Mouse (Mus musculus): Measurements from ENCODE around the gene Sdc1. TPM values are rescaled to one million over a fixed set of nuclear protein-coding genes. Genes with fewer than 3 reads are reported as not detected.

Gene Sdc1
- total and polyA plus RNA-seq, 3 experiments: 4.8 to 11.0 (median 5.7) TPM

DNA sequence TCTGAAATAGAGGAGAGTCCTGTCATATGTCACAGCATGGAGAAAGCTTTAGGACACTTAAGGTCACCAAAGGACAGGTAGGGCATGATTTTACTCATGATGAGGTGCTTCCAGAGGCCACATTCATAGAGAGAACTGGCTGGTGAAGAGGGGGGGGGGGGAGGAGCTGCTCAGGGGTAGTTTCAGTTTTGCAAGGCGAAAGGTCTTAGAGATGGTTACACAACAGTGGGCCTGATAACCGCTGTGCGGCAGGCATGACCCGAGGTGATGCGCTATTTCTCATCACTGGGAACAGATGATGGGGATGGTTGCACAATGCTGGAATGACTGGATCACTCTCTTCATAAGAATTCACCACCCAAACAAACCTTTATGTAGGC is 58.5 kb downstream of the Sdc1 start:
- H3K27ac ChIP-seq: no peak overlapping the region
- H3K27me3 ChIP-seq (ENCODE audit: control insufficient read depth, insufficient read depth, low read length): no peaks in the 10 kb centered on the region
- WGBS: 78% methylated on average over 5 of the region's 5 CpGs

DNA sequence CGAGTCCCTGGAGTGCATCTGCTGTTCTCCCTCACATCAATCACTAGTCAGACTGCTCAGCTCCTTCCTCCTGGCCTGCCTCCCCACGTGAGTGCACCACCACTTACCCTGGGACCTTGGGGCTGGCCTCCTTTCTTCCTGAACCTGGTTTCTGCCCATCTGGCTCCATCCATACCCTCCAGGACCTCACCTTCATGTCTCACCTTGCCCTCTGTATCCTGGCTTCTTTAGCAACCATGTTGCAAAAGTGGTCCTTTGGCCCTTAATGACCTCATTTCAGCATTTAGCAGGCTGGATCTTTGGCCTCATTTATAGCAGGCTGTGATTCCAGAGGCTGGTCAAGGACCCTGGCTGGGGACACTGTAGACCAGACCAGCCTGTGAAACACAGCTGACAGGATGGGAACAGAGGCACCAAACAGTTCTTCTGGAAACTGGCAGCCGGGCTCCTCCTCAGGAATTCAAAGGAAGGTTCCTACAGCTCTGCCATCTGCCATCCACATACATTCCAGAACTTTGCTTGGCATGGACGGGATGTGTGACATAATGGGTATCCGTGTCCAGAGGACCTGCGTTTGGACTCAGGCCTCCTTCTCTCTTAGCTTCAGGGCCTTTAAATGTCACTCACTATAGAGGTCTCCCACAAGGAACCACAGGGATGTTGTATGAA is 60.0 kb downstream of the Sdc1 start:
- Histone ChIP-seq H3K4me3 (no peak overlapping the region), H3K9ac (ENCODE audit: low read depth, low read length) (no peak overlapping the region), H3K4me1 (ENCODE audit: control insufficient read depth, insufficient read depth, low read length) (no peaks in the 10 kb centered on the region), H3K79me2 (replicated peaks; ENCODE audit: control insufficient read depth, insufficient read depth, low read length) (no peaks in the 10 kb centered on the region), H3K36me3 (ENCODE audit: control insufficient read depth, insufficient read depth, low read length) (no peaks in the 10 kb centered on the region), H3K27me3 (ENCODE audit: control insufficient read depth, insufficient read depth, low read length) (no peaks in the 10 kb centered on the region), H3K27ac (no peak overlapping the region)
- no peak for DNase-seq
- intact Hi-C loops (cut with DNase I): no loop called here
- WGBS: 70% methylated on average over 6 of the region's 6 CpGs
- no peak for TF ChIP-seq POLR2A (IDR thresholded peaks at IDR 0.05; ENCODE audit: insufficient read depth, low read depth, low read length)
- TF ChIP-seq CTCF (IDR thresholded peaks at IDR 0.05): no peak

More for the DNA sequence above, 58.5 kb downstream of the Sdc1 start:
- no peaks in the 10 kb centered on the region for H3K4me1 ChIP-seq (ENCODE audit: control insufficient read depth, insufficient read depth, low read length)
- intact Hi-C loops (cut with DNase I): no loop called here
- H3K9ac ChIP-seq (ENCODE audit: low read depth, low read length): no peak overlapping the region
- no peak overlapping the region for H3K4me3 ChIP-seq
- no peaks in the 10 kb centered on the region for H3K36me3 ChIP-seq (ENCODE audit: control insufficient read depth, insufficient read depth, low read length)
- no peak for TF ChIP-seq EP300 (IDR thresholded peaks at IDR 0.05; ENCODE audit: insufficient read depth, low read depth, low read length)
- no peak for TF ChIP-seq CTCF (IDR thresholded peaks at IDR 0.05)
- no peak for TF ChIP-seq POLR2A (IDR thresholded peaks at IDR 0.05; ENCODE audit: insufficient read depth, low read depth, low read length)
- no peak for DNase-seq
- no peaks in the 10 kb centered on the region for H3K79me2 ChIP-seq (replicated peaks; ENCODE audit: control insufficient read depth, insufficient read depth, low read length)

DNA sequence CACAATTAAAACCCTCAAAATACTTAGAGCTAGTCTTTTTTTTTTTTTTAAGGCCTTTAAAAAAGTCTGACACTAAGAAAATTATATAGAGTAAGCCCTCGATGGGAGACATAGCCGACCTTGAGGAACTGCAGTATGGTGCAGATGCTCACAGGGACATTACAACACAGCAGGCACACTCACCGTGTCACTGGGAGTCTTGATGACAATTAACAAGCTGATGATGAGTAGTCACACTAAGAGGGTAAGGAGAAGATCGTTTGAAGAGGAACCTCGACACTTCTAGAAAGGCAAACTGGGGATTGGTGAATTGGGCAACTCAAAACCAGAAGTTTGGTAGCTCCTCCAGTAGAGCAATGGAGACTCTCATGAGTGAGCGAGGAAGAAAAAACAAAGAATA is 60.6 kb downstream of the Sdc1 start:
- WGBS: 77% methylated on average over 6 of the region's 6 CpGs
- TF ChIP-seq CTCF (IDR thresholded peaks at IDR 0.05): no peak
- no peak overlapping the region for H3K4me3 ChIP-seq
- H3K27ac ChIP-seq: no peak overlapping the region
- H3K4me1 ChIP-seq (ENCODE audit: control insufficient read depth, insufficient read depth, low read length): no peaks in the 10 kb centered on the region
- no peak for DNase-seq
- no peak overlapping the region for H3K9ac ChIP-seq (ENCODE audit: low read depth, low read length)
- intact Hi-C loops (cut with DNase I): no loop called here
- H3K36me3 ChIP-seq (ENCODE audit: control insufficient read depth, insufficient read depth, low read length): no peaks in the 10 kb centered on the region
- H3K79me2 ChIP-seq (replicated peaks; ENCODE audit: control insufficient read depth, insufficient read depth, low read length): no peaks in the 10 kb centered on the region
- no peaks in the 10 kb centered on the region for H3K27me3 ChIP-seq (ENCODE audit: control insufficient read depth, insufficient read depth, low read length)

DNA sequence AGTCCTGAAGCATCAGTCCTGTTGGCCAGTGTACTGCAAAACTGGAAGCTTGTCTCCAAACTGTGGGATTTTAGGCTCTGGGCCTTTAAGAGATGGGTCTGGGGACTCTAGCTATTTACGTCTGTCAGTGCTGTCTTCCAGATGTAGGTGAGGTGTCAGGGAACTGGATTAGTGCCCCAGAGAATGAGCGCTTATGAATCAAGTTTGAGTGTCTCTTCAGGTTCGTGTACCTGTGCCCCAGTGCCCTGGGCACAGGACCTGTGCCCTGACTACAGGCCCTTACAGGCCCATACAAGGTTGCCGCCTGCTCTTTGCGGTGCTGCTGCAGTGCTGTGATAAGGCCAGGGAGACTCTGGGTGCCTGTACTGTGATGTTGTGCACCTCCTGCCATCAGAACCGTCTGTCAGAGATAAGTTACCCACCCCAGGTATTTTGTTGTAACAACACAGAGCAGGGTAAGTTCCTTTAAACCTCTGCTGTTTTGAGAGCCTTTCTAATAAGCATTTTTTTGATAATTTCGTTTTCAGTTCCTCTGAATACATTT is 69.7 kb downstream of the Sdc1 start:
- H3K27ac ChIP-seq: no peak overlapping the region
- no peaks in the 10 kb centered on the region for H3K27me3 ChIP-seq (ENCODE audit: control insufficient read depth, insufficient read depth, low read length)
- no peak for DNase-seq
- 67% methylated on average over 7 of the region's 7 CpGs for WGBS
- no peaks in the 10 kb centered on the region for H3K36me3 ChIP-seq (ENCODE audit: control insufficient read depth, insufficient read depth, low read length)
- H3K79me2 ChIP-seq (replicated peaks; ENCODE audit: control insufficient read depth, insufficient read depth, low read length): no peaks in the 10 kb centered on the region
- TF ChIP-seq CTCF (IDR thresholded peaks at IDR 0.05) (no peak), EP300 (IDR thresholded peaks at IDR 0.05; ENCODE audit: insufficient read depth, low read depth, low read length) (no peak), POLR2A (IDR thresholded peaks at IDR 0.05; ENCODE audit: insufficient read depth, low read depth, low read length) (no peak)
- no peak overlapping the region for H3K4me3 ChIP-seq
- H3K9ac ChIP-seq (ENCODE audit: low read depth, low read length): no peak overlapping the region
- no peaks in the 10 kb centered on the region for H3K4me1 ChIP-seq (ENCODE audit: control insufficient read depth, insufficient read depth, low read length)
- intact Hi-C loops (cut with DNase I): no loop called here

DNA sequence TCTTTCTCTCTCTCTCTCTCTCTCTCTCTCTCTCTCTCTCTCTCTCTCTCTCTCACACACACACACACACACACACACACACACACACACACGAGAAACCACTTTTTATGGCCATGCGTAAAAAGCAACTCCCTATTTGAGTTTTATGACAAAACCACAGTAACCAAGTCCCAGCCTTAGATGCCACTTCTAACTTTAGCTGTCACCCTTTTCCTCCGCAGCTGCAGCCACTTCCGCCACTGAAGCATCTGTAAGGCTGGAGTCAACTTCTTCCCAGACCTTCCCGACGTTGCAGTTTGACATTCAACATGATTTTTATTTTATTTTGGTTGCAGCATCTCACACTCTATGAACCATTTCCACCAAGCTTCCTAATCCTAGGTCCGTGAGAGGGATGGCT is 71.6 kb downstream of the Sdc1 start:
- intact Hi-C loops (cut with DNase I): no loop called here
- no peak overlapping the region for H3K27ac ChIP-seq
- H3K79me2 ChIP-seq (replicated peaks; ENCODE audit: control insufficient read depth, insufficient read depth, low read length): no peaks in the 10 kb centered on the region
- no peaks in the 10 kb centered on the region for H3K4me1 ChIP-seq (ENCODE audit: control insufficient read depth, insufficient read depth, low read length)
- TF ChIP-seq CTCF (IDR thresholded peaks at IDR 0.05): no peak
- no peak for TF ChIP-seq POLR2A (IDR thresholded peaks at IDR 0.05; ENCODE audit: insufficient read depth, low read depth, low read length)
- TF ChIP-seq EP300 (IDR thresholded peaks at IDR 0.05; ENCODE audit: insufficient read depth, low read depth, low read length): no peak
- WGBS: 65% methylated on average over 7 of the region's 7 CpGs
- no peak overlapping the region for H3K4me3 ChIP-seq
- no peak overlapping the region for H3K9ac ChIP-seq (ENCODE audit: low read depth, low read length)
- no peak for DNase-seq
- H3K36me3 ChIP-seq (ENCODE audit: control insufficient read depth, insufficient read depth, low read length): no peaks in the 10 kb centered on the region
- no peaks in the 10 kb centered on the region for H3K27me3 ChIP-seq (ENCODE audit: control insufficient read depth, insufficient read depth, low read length)

Other genes starting within 250 kb of the Sdc1 start
- not detected for gene Slc7a15, start 172.3 kb upstream of the Sdc1 start, total RNA-seq (2021)
- gene Slc7a15, start 172.3 kb upstream of the Sdc1 start, polyA plus RNA-seq (2012; rRNA removed): not detected in 2 replicates
- 100 to 1,000 TPM; 130 TPM for gene Pum2, start 97.2 kb upstream of the Sdc1 start, total RNA-seq (2021)
- gene Pum2, start 97.2 kb upstream of the Sdc1 start, polyA plus RNA-seq (2012; rRNA removed): 38.6 and 68.9 TPM in 2 replicates
- gene Laptm4a, start 150.3 kb downstream of the Sdc1 start, total RNA-seq (2021): 100 to 1,000 TPM; 366 to 372 TPM
- gene Laptm4a, start 150.3 kb downstream of the Sdc1 start, polyA plus RNA-seq (2012; rRNA removed): 314 and 519 TPM in 2 replicates
- not detected for gene Matn3, start 176.6 kb downstream of the Sdc1 start, total RNA-seq (2021)
- gene Matn3, start 176.6 kb downstream of the Sdc1 start, polyA plus RNA-seq (2012; rRNA removed): not detected in 2 replicates
- gene Wdr35, start 202.6 kb downstream of the Sdc1 start, total RNA-seq (2021): 1 to 10 TPM; 9.0 to 9.5 TPM
- 3.4 and 5.9 TPM in 2 replicates for gene Wdr35, start 202.6 kb downstream of the Sdc1 start, polyA plus RNA-seq (2012; rRNA removed)